Mouse (Mus musculus): ENCODE results near the gene Ugt1a6b.

DNA sequence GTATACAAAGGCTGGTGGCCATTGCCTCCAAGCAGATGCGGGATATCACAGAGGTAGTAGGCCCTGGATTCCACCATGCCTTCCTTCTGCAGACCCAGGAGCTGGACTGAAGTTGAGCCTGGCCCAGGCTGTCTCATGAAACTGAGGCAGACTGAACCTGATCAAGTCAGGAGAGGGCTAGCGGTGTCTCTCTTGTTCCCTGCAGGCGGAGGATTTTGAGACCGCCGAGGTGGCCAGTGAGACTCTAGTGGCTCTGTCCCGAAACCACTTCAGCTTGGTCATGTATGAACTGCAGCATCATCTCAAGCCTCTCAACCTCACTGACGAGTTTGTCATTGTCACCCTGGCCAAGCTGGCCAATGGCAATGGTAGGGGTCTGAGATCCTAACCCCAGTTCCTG lies 127.4 kb downstream of the Ugt1a6b start:
- TF ChIP-seq CTCF (conservative IDR thresholded peaks at IDR 0.05; ENCODE audit: low read length) (no peak), NANOG (IDR thresholded peaks at IDR 0.05; ENCODE audit: borderline replicate concordance, low read length) (no peak), POU5F1 (IDR thresholded peaks at IDR 0.05; ENCODE audit: borderline replicate concordance, low read length) (no peak)

Data from E14TG2a.4 (cell line).